Mouse (Mus musculus) olfactory bulb, adult 2 months (tissue): ENCODE measurements around the gene Urb1.

ENCODE experiments used
- CTCF ChIP-seq: fragments of 200-500 bp; IDR thresholded peaks from 2 replicates; pipeline ENCODE4 v1.5.1; 2012; ENCODE audit warnings: low read depth, mild to moderate bottlenecking, low read length, moderate library complexity; ENCODE audit not compliant: insufficient read depth
- POLR2A ChIP-seq: fragments of 200-500 bp; IDR thresholded peaks from 2 replicates; pipeline ENCODE4 v1.6.1; 2012; ENCODE audit warnings: mild to moderate bottlenecking, low read depth, low read length, moderate library complexity; ENCODE audit not compliant: insufficient read depth

GRCm38 (mm10) chr16:90856552-90857200, 46.5 kb upstream of the Urb1 start:
- no peak for TF ChIP-seq POLR2A
- no peak for TF ChIP-seq CTCF
